Mouse (Mus musculus) embryo, embryonic 10.5 days (tissue): ENCODE measurements at regions not wholly inside any gene's neighbourhood (a gene's known extent, or its start where the extent isn't known, plus 50 kb on each side); places are given as distances from the start of the nearest gene placed in this dataset.

ENCODE experiments used
- DNase-seq: peaks from one replicate; pipeline ENCODE4 v3.0.0-alpha.2; 2015; ENCODE audit warnings: low spot score

- DNase-seq: no peak
Observed at GRCm38 (mm10) chr1:153962161-153962720, 62.2 kb upstream of the Teddm2 start.

DNA sequence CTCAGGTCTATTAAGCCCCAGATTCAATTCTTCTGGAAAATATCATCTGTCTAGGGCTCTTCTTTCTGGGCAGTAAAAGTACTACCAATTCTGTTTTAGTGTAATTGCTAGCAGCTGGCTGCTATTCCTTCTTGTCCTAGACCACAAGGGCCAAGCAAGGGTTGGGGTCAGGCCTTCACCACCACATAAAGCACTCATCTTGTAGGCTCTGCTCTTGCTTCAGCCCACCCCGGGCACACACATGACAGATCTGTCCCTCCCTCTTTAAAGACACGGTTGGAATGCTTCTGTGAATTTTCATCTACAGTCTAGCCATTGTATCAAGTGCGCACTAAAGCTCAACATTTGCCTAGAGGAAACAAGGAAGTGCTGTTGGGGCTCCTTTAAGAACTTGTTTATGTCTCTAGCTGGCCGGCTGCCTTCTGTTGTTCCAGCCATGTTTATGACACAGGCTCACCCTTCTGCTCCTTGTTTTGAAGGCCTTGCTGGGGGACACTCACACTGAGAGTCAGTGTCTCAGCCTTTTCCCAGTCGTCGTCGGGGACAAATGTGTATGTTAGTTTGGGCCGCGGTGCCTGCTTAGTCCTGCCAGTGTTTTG, 63.8 kb upstream of the Teddm2 start:
- no peak for DNase-seq

- no peak for DNase-seq
Observed at GRCm38 (mm10) chr1:153969401-153969800, 69.4 kb upstream of the Teddm2 start.

DNA sequence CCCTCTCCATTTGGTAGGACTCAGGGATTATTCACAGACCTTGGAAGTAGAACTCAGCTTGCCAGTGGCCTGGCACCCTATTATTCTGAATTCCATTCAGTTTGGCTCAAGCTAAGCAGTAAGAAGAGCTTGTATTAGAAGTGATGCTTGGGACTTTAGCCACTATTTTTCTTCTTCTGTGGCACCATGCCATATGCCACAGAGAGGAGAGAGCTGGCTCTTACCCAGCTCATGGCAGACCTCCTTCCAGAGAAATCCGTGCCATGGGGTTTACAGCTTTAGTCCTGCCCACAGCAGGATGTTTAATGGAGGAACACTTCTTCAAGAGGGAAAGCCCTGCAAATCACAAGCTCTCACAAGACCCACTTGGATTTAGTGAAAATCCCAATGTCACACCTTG, 74.3 kb upstream of the Teddm2 start:
- no peak for DNase-seq

- DNase-seq: peak; percentile 67
Observed at GRCm38 (mm10) chr1:153977963-153978726, 78.1 kb upstream of the Teddm2 start.

GRCm38 (mm10) chr1:153980886-153981285, 80.9 kb upstream of the Teddm2 start:
- no peak for DNase-seq

GRCm38 (mm10) chr1:153985595-153985994, 85.6 kb upstream of the Teddm2 start:
- no peak for DNase-seq

DNA sequence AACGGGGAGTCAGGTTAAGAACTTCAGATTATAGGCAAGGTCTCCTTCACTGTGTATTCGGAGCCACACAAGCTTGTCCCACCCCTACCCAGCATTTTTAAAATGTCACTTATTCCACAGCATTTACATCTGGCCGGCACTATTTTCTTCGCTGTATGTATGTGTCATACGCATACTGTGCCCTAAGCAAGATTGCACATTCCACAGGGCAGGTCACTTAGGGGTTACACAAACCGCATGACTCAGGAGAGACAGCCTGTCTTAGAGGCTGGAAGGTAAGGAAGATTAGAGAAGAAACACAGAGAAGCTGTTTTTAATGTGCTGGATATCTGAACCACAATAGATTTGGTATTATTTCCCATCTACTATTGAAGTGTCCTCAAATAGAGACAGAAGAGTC, 86.6 kb upstream of the Teddm2 start:
- DNase-seq: peak; percentile 35

DNA sequence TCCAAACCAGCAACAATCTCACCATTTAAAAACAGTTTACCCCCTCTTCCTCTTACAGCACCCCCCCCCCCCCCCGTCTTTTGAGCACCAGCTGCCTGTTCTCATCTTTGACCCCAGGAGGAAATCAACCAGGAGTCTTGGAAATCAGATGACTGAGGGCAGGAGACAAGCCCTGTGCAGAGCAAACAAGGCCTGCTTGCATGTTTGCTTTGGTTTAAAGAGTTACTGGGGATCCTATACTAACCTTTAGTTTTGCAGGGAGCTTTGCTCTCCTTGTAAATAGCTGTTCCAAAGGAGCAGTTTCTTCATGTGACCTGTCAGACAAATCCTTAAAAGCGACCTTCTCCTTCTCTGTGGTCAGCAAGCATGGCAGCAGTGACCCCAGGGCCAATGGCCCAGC, 88.3 kb upstream of the Teddm2 start:
- no peak for DNase-seq

- DNase-seq: no peak
Observed at GRCm38 (mm10) chr1:153990651-153991435, 90.8 kb upstream of the Teddm2 start.

GRCm38 (mm10) chr1:153992466-153992865, 92.4 kb upstream of the Teddm2 start:
- no peak for DNase-seq

DNA sequence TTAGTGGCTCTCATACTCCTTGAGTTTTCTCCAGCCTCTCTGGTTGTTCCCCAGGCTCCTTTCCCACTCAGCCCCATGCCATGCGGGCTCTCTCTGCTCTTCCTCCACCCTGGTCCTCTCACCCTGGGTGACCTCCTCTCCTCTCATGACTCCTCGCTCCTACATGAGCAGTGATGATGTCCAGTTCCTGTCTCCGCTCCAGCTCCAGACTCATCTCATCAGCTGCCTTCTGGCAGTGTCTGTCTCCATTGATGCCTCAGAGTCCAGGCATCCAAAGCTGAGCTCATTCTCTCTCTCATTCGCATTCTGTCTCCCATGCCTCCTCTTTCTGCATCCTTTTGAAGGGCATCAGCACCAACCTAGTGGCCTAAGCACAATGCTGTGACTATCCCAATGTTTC, 94.8 kb upstream of the Teddm2 start:
- no peak for DNase-seq

GRCm38 (mm10) chr1:153997201-153998181, 97.5 kb upstream of the Teddm2 start:
- no peak for DNase-seq

DNA sequence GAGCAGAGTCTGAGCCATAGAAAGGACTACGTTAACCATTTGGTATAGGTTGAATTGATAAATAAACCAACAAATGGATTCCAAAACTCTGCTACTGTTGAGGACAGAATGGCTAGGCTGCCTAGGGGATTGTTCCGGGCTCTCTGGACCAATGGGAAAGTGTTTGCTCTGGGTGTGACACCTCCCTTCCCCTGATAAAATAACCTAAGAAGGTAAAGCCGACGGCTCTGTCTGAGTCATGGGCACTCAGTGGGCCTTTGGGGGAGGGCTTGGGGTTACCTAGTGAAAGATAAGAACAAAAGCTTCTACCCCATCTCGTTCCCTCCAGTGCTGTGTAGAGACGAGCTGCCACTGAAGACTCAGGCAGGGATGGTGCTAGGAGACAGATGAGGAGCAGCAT, 99.7 kb upstream of the Teddm2 start:
- no peak for DNase-seq

DNA sequence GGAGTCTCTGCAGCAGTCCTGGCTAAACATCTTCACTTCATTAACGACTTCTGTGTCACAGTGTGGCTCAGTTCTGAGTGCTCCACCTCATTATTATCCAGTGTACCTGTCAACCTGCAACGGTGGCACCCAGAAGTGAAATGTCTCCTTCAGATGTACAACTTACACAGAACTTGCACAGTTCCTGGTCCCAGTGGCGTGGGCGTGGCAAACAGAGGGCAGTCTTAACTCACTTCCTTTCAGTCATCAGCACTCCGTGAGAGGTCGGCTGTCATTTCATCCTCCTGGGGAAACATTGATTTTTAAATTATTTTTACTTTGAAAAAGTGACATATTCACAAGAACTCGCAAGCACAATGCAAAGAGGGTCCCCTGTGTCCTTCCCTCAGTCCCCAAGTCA, 103.6 kb upstream of the Teddm2 start:
- no peak for DNase-seq

DNA sequence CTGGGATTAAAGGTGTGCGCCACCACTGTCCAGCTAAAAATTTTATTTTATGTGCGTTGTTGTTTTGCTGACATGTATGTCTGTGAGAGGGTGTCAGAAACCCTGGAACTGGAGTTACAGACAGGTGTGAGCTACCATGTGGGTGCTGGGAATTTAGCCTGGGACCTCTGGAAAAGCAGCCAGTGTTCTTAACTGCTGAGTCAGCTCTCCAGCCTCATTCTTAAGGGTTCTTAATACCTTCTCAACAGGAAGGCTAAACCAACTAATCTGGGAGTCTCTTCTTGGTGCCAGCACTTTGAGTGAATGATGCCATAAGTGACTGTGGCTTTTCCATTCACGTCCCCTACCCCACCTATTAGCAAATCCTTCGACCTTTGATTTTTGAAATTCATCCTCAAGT, 104.6 kb upstream of the Teddm2 start:
- no peak for DNase-seq

DNA sequence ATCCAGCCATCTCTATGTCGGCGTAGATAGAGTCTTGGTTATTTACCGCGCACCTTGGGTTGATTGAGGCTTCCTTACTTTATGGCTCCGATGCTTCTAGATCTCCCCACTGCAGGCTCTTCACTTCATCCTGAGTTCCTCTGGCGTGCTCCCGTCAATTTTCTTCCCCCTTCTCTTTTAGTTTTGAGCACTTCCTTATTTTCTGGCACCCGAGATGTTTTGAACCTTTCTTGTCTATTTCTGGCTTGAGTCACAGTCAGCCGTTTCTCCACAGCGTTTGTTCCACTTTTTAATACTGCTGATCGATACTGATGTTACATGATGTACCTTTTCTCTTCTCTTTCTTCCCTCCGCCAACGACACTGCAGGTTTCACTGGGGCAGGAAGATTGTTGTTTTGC, 106.0 kb upstream of the Teddm2 start:
- no peak for DNase-seq

DNA sequence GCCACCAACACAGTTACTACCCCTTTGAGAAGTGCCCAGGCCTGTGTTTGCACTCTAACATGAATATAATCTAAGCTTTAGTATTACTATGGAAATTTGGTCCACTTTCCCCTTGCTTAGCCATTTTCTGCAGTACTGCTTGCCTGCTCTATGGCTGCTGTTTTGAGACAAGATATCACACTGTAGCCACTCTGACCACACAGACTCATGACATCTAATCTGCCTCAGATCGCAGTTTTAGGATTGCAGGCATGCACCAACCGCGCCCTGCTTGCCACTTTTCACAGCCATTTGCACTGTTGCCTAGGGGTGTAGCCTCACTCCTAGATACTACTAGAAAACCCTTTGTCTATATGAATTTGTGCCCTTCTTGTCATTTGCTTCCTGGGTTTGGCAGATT, 107.4 kb upstream of the Teddm2 start:
- DNase-seq: no peak

GRCm38 (mm10) chr1:154008593-154009310, 108.7 kb upstream of the Teddm2 start:
- DNase-seq: no peak

GRCm38 (mm10) chr1:154010681-154011080, 110.7 kb upstream of the Teddm2 start:
- DNase-seq: no peak

- no peak for DNase-seq
Observed at GRCm38 (mm10) chr1:154016516-154016915, 116.5 kb upstream of the Teddm2 start.
